Mouse (Mus musculus) intestine, embryonic 14.5 days (tissue): ENCODE results near the gene Ctbp2. TPM values are rescaled to one million over a fixed set of nuclear protein-coding genes. Genes with fewer than 3 reads are reported as not detected.

ENCODE experiments used
- polyA plus RNA-seq: library from polyadenylated mRNA; unstranded; fragments of >200 nt; fragmentation: Nextera tagmentation; extraction: Ambion mirVana; gene quantifications from 2 replicates; pipeline ENCODE4 v1.2.1, GENCODE M21; 2014

Gene Ctbp2
- polyA plus RNA-seq, 1 experiment from 2014 or later: 117 TPM

Other genes starting within 250 kb of the Ctbp2 start
- gene Zranb1, start 193.2 kb downstream of the Ctbp2 start, polyA plus RNA-seq: 14.8 and 15.3 TPM in 2 replicates
- gene Fgfr2, start 1.0 kb downstream of the Ctbp2 start, polyA plus RNA-seq: 105 and 119 TPM in 2 replicates